Mouse (Mus musculus): ENCODE data around the gene Fam89b. TPM values are rescaled to one million over a fixed set of nuclear protein-coding genes. Genes with fewer than 3 reads are reported as not detected.
"Not testable (repeated sequence)": the region's sequence is repeated elsewhere in the genome, so short reads cannot be mapped to it uniquely, and the experiment has no call there.

The Fam89b gene
- polyA plus RNA-seq, 1 experiment from 2014 or later, result 68.1 TPM

GRCm38 (mm10) chr19:5688200-5689087 lies 41.0 kb downstream of the Fam89b start, which contains the start of the genes Map3k11 and Pcnx3:
Map3k11 (plus strand) TSS chr19:5688742.
Pcnx3 (minus strand) TSS chr19:5688908.
- peaks cover 47% of the 10 kb centered on the region for H3K4me1 ChIP-seq (replicated peaks)
- no peaks in the 10 kb centered on the region for H3K27me3 ChIP-seq
- peaks cover 38% of the 10 kb centered on the region for H3K36me3 ChIP-seq
- peak within 1 kb of the TSS; percentile 94 for H3K4me3 ChIP-seq
- WGBS, result under 1% methylated on average over 68 of the region's 69 CpGs
- ATAC-seq (replicated peaks; ENCODE audit: insufficient number of reproducible peaks, insufficient read depth, low FRiP score, low read depth), result peak; percentile 90
- H3K9ac ChIP-seq, result peak within 1 kb of the TSS; percentile 92
- H3K27ac ChIP-seq, result peak within 1 kb of the TSS; percentile 97
- H3K4me2 ChIP-seq, result peak within 1 kb of the TSS; percentile 98
- no peaks in the 10 kb centered on the region for H3K9me3 ChIP-seq (replicated peaks)

GRCm38 (mm10) chr19:5687738-5688137 lies 41.7 kb downstream of the Fam89b start:
- peak overlapping the region; percentile 98 for H3K4me2 ChIP-seq
- peaks cover 40% of the 10 kb centered on the region for H3K4me1 ChIP-seq (replicated peaks)
- H3K27me3 ChIP-seq, result no peaks in the 10 kb centered on the region
- peaks cover 38% of the 10 kb centered on the region for H3K36me3 ChIP-seq
- ATAC-seq (replicated peaks; ENCODE audit: insufficient number of reproducible peaks, insufficient read depth, low FRiP score, low read depth), result no peak
- no peaks in the 10 kb centered on the region for H3K9me3 ChIP-seq (replicated peaks)
- 18% methylated on average over 9 of the region's 9 CpGs for WGBS
- H3K4me3 ChIP-seq, result peak overlapping the region; percentile 94
- H3K9ac ChIP-seq, result peak overlapping the region; percentile 90
- H3K27ac ChIP-seq, result peak overlapping the region; percentile 97

- not testable (repeated sequence) for ATAC-seq (replicated peaks; ENCODE audit: insufficient number of reproducible peaks, insufficient read depth, low FRiP score, low read depth); H3K27ac ChIP-seq; H3K9ac ChIP-seq; H3K9me3 ChIP-seq (replicated peaks); H3K27me3 ChIP-seq
- Histone ChIP-seq H3K4me2 (0 out of 2 replicates have a peak overlapping the region, but pooled peaks have one; percentile 98), H3K36me3 (peaks cover 44% of the 10 kb centered on the region), H3K4me1 (replicated peaks) (peaks cover 32% of the 10 kb centered on the region), H3K4me3 (peak overlapping the region; percentile 94; the same call in 1 of the 2 replicates)
- WGBS, result 88% methylated on average over 12 of the region's 12 CpGs
Observed at GRCm38 (mm10) chr19:5686954-5687353, 42.5 kb downstream of the Fam89b start.

- H3K27ac ChIP-seq, result no peak overlapping the region
- peaks cover 45% of the 10 kb centered on the region for H3K36me3 ChIP-seq
- WGBS, result 78% methylated on average over 13 of the region's 13 CpGs
- no peak overlapping the region for H3K9ac ChIP-seq
- no peak overlapping the region for H3K4me2 ChIP-seq
- no peaks in the 10 kb centered on the region for H3K27me3 ChIP-seq
- ATAC-seq (replicated peaks; ENCODE audit: insufficient number of reproducible peaks, insufficient read depth, low FRiP score, low read depth), result no peak
- no peaks in the 10 kb centered on the region for H3K9me3 ChIP-seq (replicated peaks)
- peaks cover 27% of the 10 kb centered on the region for H3K4me1 ChIP-seq (replicated peaks)
- H3K4me3 ChIP-seq, result no peak overlapping the region
Observed at GRCm38 (mm10) chr19:5686437-5686836, 43.0 kb downstream of the Fam89b start.

GRCm38 (mm10) chr19:5685861-5686260 lies 43.6 kb downstream of the Fam89b start:
- H3K4me3 ChIP-seq, result no peak overlapping the region
- peaks cover 51% of the 10 kb centered on the region for H3K36me3 ChIP-seq
- WGBS, result 93% methylated on average over 11 of the region's 11 CpGs
- H3K9me3 ChIP-seq (replicated peaks), result no peaks in the 10 kb centered on the region
- H3K4me1 ChIP-seq (replicated peaks), result peaks cover 21% of the 10 kb centered on the region
- H3K9ac ChIP-seq, result no peak overlapping the region
- ATAC-seq (replicated peaks; ENCODE audit: insufficient number of reproducible peaks, insufficient read depth, low FRiP score, low read depth), result no peak
- no peaks in the 10 kb centered on the region for H3K27me3 ChIP-seq
- H3K4me2 ChIP-seq, result no peak overlapping the region
- no peak overlapping the region for H3K27ac ChIP-seq

- peaks cover 55% of the 10 kb centered on the region for H3K36me3 ChIP-seq
- H3K4me3 ChIP-seq, result no peak overlapping the region
- no peaks in the 10 kb centered on the region for H3K27me3 ChIP-seq
- WGBS, result 91% methylated on average over 19 of the region's 19 CpGs
- H3K9me3 ChIP-seq (replicated peaks), result no peaks in the 10 kb centered on the region
- H3K9ac ChIP-seq, result no peak overlapping the region
- no peak overlapping the region for H3K27ac ChIP-seq
- no peak overlapping the region for H3K4me2 ChIP-seq
- peaks cover 17% of the 10 kb centered on the region for H3K4me1 ChIP-seq (replicated peaks)
- no peak for ATAC-seq (replicated peaks; ENCODE audit: insufficient number of reproducible peaks, insufficient read depth, low FRiP score, low read depth)
Observed at GRCm38 (mm10) chr19:5685431-5685830, 44.0 kb downstream of the Fam89b start.

GRCm38 (mm10) chr19:5684985-5685384 lies 44.5 kb downstream of the Fam89b start:
- H3K4me2 ChIP-seq, result no peak overlapping the region
- ATAC-seq (replicated peaks; ENCODE audit: insufficient number of reproducible peaks, insufficient read depth, low FRiP score, low read depth), result no peak
- H3K9ac ChIP-seq, result no peak overlapping the region
- no peak overlapping the region for H3K27ac ChIP-seq
- H3K36me3 ChIP-seq, result peaks cover 59% of the 10 kb centered on the region
- no peak overlapping the region for H3K4me3 ChIP-seq
- WGBS, result 90% methylated on average over 13 of the region's 13 CpGs
- no peaks in the 10 kb centered on the region for H3K9me3 ChIP-seq (replicated peaks)
- H3K4me1 ChIP-seq (replicated peaks), result peaks cover 12% of the 10 kb centered on the region
- no peaks in the 10 kb centered on the region for H3K27me3 ChIP-seq

- Histone ChIP-seq H3K9ac (no peak overlapping the region), H3K4me2 (no peak overlapping the region), H3K9me3 (replicated peaks) (no peaks in the 10 kb centered on the region), H3K4me3 (no peak overlapping the region), H3K4me1 (replicated peaks) (peaks cover 11% of the 10 kb centered on the region), H3K36me3 (peaks cover 67% of the 10 kb centered on the region), H3K27me3 (no peaks in the 10 kb centered on the region), H3K27ac (no peak overlapping the region)
- no peak for ATAC-seq (replicated peaks; ENCODE audit: insufficient number of reproducible peaks, insufficient read depth, low FRiP score, low read depth)
- WGBS, result 84% methylated on average over 12 of the region's 12 CpGs
Observed at GRCm38 (mm10) chr19:5684236-5684635, 45.2 kb downstream of the Fam89b start.

- no peaks in the 10 kb centered on the region for H3K27me3 ChIP-seq
- no peaks in the 10 kb centered on the region for H3K9me3 ChIP-seq (replicated peaks)
- H3K4me1 ChIP-seq (replicated peaks), result no peaks in the 10 kb centered on the region
- no peak overlapping the region for H3K27ac ChIP-seq
- peaks cover 87% of the 10 kb centered on the region for H3K36me3 ChIP-seq
- H3K4me2 ChIP-seq, result no peak overlapping the region
- 69% methylated on average over 4 of the region's 4 CpGs for WGBS
- no peak overlapping the region for H3K4me3 ChIP-seq
- H3K9ac ChIP-seq, result no peak overlapping the region
- no peak; the same call in 1 of the 2 replicates for ATAC-seq (replicated peaks; ENCODE audit: insufficient number of reproducible peaks, insufficient read depth, low FRiP score, low read depth)
Observed at GRCm38 (mm10) chr19:5680432-5680831, 49.0 kb downstream of the Fam89b start.
